Mouse (Mus musculus) embryonic fibroblast, embryonic 13.5 days (primary cell): ENCODE measurements around the gene Stx11.

Experiments used
- CTCF ChIP-seq: IDR thresholded peaks from 2 replicates; pipeline ENCODE4 v1.5.1; 2011; ENCODE audit warnings: mild to moderate bottlenecking, control low read depth, low read length, moderate library complexity, borderline replicate concordance; ENCODE audit not compliant: insufficient read depth
- POLR2A ChIP-seq: IDR thresholded peaks from 2 replicates; pipeline ENCODE4 v1.6.1; 2011; ENCODE audit warnings: low read depth, mild to moderate bottlenecking, control low read depth, low read length, moderate library complexity

GRCm38 (mm10) chr10:12974572-12974971, 10.5 kb upstream of the Stx11 start:
- TF ChIP-seq CTCF (no peak), POLR2A (no peak)
